Mouse (Mus musculus) olfactory bulb, adult 2 months (tissue): ENCODE measurements around the gene Bik. TPM values are rescaled to one million over a fixed set of nuclear protein-coding genes. Genes with fewer than 3 reads are reported as not detected.

Source experiments
- H3K27ac ChIP-seq: fragments of 200-500 bp; 2 replicates; pipeline ENCODE4 v1.5.1; 2012; ENCODE audit warnings: low read depth, low read length; ENCODE audit not compliant: insufficient read depth
- H3K4me1 ChIP-seq: fragments of 200-500 bp; 2 replicates; pipeline ENCODE4 v1.6.1; 2012; ENCODE audit warnings: low read length; ENCODE audit not compliant: control insufficient read depth, insufficient read depth
- H3K4me3 ChIP-seq: fragments of 200-500 bp; 2 replicates; pipeline ENCODE4 v1.5.1; 2012; ENCODE audit warnings: mild to moderate bottlenecking, low read depth, low read length, moderate library complexity; ENCODE audit not compliant: insufficient read depth
- CTCF ChIP-seq: fragments of 200-500 bp; IDR thresholded peaks from 2 replicates; pipeline ENCODE4 v1.5.1; 2012; ENCODE audit warnings: low read depth, mild to moderate bottlenecking, low read length, moderate library complexity; ENCODE audit not compliant: insufficient read depth
- POLR2A ChIP-seq: fragments of 200-500 bp; IDR thresholded peaks from 2 replicates; pipeline ENCODE4 v1.6.1; 2012; ENCODE audit warnings: mild to moderate bottlenecking, low read depth, low read length, moderate library complexity; ENCODE audit not compliant: insufficient read depth
- WGBS: fragments of 180-500 bp; shearing (Covaris S2); methylation state at CpG from one replicate; pipeline ENCODE4 v1.1.7; 2018; 5-methylcytosine and 5-hydroxymethylcytosine counted together
- polyA plus RNA-seq: library from polyadenylated mRNA; stranded (reverse); fragments of >200 nt; gene quantifications from 2 replicates; pipeline ENCODE4 v1.2.4, GENCODE M21; 2012; ENCODE audit warnings: low replicate concordance; ENCODE audit not compliant: missing spikeins, insufficient read depth, insufficient read length

Gene Bik
- polyA plus RNA-seq, 1 experiment, result not detected

DNA sequence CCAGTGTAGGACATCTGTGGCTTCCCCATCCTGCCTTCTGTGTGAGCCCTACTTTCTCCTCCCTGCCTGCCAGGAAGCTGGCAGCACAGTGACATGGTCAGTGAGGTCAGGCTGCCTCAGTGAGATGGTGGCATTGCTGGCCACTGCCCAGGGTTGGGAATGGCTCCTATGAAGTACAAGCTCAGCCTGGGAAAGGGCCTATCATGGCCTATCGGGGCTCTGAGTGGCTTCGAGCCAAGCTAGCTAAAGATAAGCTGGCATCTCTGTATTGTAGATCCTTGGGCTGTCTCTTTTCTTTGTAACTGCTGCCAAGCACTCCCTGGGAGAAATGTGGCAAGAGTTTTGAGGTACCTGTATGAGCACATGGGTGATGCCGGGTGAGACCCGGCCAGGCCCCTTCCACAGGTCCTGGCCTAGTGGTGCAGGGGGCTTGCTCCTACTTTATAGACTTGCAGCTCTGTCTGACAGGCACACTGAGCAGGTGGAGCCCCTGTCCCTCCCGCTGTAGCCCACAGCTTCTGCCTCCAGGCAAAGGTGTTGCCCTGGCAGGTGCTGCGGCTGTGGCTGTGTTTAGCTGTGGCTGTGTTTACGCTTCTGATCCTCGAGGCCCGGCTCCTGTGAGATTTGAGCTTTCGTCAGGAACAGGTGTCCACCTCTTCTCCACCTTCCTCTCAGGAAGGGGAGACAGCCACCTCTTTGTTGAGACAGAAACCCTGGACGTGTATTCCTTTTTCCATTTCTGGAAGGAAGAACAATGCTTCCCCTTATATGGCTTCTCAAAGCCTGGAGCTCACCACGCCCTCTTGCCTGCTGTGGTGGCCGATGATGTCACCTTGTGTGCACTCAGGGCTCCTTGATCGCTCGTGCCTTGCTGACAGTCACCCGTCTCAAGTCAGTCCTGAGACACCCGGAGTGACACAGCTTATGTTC lies 8.6 kb downstream of the Bik start:
- 75% methylated on average over 17 of the region's 17 CpGs for WGBS
- Histone ChIP-seq H3K4me1 (no peaks in the 10 kb centered on the region), H3K4me3 (no peak overlapping the region), H3K27ac (no peak overlapping the region)
- no peak for TF ChIP-seq POLR2A
- no peak for TF ChIP-seq CTCF

DNA sequence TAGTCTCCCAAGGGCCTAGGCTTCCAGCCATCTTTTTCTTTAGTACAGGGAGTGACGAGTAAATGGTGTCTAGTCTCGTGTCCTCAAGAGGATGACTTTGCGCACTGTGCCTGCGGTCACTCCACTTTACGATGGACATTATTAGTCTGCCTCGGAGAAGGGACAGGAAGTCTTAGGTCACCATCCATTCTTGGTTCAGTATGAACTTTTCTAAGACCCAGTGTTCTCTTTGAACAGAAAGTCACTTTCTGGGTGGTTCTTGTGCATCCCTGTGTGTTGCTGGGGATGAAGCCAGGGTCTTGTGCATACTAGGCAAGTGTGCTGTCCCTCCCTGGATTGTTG lies 9.2 kb downstream of the Bik start:
- 90% methylated on average over 6 of the region's 6 CpGs for WGBS
- TF ChIP-seq CTCF (no peak), POLR2A (no peak)
- H3K4me1 ChIP-seq, result no peaks in the 10 kb centered on the region

DNA sequence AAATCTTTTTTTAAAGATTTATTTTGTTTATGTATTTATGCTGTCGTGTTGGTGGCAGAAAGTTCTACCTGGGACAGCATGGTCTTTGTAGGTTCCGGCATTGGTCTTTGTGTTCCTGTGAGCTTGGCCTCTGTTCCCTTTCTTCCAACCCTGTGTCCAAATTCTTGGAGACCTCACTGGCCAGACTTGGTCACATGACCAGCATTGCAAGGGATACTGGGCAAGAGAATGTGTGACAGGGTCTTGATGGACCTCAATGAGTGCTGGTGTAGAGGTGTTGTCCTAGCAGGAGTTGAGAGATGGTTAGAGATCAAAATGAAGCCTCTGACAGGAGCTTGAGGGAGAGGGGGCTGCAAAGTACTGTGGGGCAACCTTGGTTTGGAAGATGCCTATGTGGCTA lies 12.2 kb downstream of the Bik start:
- 92% methylated on average over 2 of the region's 2 CpGs for WGBS
- TF ChIP-seq POLR2A (no peak), CTCF (no peak)
- no peak overlapping the region for H3K27ac ChIP-seq
- no peak overlapping the region for H3K4me3 ChIP-seq
- no peaks in the 10 kb centered on the region for H3K4me1 ChIP-seq

More for the DNA sequence above, 9.2 kb downstream of the Bik start:
- Histone ChIP-seq H3K27ac (no peak overlapping the region), H3K4me3 (no peak overlapping the region)

DNA sequence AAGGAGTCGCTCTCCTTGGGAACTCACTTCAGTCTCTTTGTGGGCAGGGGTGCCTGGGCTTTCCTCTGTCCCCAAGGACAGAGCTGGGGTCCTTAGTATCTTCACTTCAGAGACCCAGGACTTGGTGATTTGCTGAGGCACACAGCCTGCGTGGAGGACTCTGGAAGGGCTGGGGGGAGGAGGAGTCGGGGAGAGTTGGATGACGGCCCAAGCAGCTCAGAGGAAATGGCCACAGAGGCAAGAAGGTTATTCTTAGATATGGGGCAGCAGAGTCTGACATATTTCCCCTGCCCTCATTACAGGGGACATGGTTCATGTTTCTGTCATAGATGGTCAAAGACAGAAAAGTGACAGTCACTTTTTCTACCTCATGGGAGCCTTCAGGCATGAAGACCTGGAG lies 13.2 kb downstream of the Bik start:
- no peak for TF ChIP-seq CTCF
- TF ChIP-seq POLR2A, result no peak
- 70% methylated on average over 4 of the region's 4 CpGs for WGBS
- H3K27ac ChIP-seq, result no peak overlapping the region
- H3K4me3 ChIP-seq, result no peak overlapping the region
- H3K4me1 ChIP-seq, result no peaks in the 10 kb centered on the region

DNA sequence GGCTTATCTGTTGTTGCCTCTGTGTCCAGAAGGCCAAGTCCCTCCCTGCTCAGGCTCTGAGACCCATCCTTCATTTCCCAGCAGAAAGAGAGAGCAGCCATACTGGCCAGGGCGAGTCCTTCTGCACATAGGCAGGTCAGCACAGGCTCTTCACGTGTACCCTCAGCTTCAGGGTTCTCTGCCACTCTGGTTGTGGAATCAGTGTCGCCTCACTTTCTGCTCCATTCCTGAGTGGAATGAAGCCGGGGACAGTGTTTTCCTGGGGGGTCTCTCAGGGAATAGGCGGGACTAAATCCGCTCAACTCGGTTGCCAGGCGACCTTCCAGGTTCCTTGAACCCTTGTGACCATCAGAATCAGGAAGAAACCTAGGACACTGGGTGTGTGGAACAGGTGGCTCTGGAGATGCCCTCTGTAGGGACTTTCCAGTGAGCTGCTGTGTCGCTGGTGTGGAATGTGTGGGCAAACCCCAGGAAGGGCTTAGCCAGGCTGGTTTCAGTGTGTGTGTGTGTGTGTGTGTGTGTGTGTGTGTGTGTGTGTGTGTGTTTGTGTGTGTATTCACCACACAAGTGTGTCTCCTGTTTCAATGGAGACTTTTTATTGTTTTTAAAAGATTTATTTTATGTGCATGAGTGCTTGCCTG lies 15.1 kb downstream of the Bik start:
- Histone ChIP-seq H3K4me1 (no peaks in the 10 kb centered on the region), H3K4me3 (no peak overlapping the region), H3K27ac (no peak overlapping the region)
- no peak for TF ChIP-seq CTCF
- TF ChIP-seq POLR2A, result no peak
- WGBS, result 87% methylated on average over 9 of the region's 9 CpGs

DNA sequence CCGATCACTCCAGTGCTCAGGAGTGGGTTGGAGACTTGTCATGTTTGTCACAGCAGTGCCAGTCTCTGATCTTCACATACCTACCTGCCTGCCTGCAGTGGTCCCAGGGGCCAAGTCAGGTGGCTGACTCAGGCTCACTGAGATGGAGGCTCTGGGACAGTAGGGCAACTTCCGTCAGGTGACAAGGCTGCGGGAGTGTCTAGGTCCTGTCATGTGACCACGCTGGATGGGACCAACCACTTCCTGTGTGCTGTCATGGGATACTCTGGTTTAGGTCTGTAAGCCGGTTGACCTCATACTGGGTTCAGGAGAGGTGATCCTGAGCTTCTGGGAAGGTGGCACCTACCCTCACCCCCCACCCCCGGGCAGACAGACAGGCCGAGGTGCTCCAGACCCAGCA lies 19.4 kb downstream of the Bik start:
- H3K4me3 ChIP-seq, result no peak overlapping the region
- H3K4me1 ChIP-seq, result no peaks in the 10 kb centered on the region
- WGBS, result 95% methylated on average over 7 of the region's 7 CpGs
- H3K27ac ChIP-seq, result no peak overlapping the region
- TF ChIP-seq POLR2A (no peak), CTCF (no peak)

DNA sequence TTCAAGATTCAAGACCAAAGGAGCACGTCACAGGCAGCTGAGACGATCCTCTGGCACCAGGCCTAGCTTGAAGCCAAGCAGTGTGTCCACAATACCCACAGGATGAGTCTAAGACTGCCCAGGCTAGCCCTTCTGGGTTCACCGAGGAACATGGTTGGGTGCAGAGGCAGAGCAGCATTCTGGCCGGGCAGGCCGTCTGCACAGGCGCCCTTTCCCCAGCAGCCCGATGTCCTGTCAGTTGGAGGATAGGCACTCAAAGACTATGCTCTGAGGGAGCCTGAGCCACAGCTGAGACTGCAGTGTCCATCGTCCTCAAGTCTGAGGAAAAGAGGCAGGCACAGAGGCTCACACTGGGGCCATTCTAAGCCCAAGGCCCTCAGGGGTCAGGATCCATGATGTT lies 20.5 kb downstream of the Bik start:
- TF ChIP-seq POLR2A (no peak), CTCF (no peak)
- Histone ChIP-seq H3K4me1 (no peaks in the 10 kb centered on the region), H3K27ac (no peak overlapping the region), H3K4me3 (no peak overlapping the region)
- 93% methylated on average over 8 of the region's 8 CpGs for WGBS

DNA sequence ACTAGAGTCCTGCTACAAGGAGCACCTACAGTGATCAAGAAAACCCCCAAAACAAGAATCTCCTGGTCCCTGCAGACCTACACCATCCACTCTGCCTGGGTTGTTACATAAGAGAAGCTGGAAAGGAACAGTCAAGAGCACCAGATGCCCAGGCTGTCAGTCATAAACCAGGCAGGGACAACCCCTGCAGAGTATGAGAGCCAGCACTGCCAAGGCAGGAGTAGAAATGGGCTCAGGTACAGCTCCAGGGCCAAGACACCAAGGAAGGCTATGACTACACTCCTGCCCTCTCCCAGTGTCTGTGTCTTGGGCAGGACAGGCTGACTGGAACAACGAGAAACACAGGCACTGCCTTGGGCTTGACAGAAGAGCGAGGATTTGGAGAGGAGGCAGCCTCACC lies 23.5 kb downstream of the Bik start:
- Histone ChIP-seq H3K27ac (no peak overlapping the region), H3K4me1 (no peaks in the 10 kb centered on the region), H3K4me3 (no peak overlapping the region)
- TF ChIP-seq POLR2A (no peak), CTCF (no peak)
- WGBS, result 79% methylated on average over 2 of the region's 2 CpGs

DNA sequence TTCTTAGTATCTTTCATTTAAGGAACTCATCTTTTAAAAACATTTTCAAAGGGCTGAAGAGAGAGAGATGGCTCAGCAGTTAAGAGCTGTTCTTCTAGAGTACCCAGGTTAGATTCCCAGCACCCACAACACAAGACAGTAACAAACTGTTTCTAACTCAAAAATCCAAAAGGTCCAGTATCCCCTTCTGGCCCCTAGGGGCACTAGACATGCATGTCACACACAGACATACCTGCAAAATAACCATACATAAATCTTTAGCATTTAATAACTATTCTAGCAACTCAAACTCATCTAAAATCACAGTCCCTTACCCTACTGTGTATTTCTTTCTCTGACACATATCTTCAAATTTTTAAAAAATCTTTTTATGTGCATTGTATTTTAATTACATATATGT lies 27.2 kb downstream of the Bik start:
- no peak overlapping the region for H3K4me3 ChIP-seq
- H3K27ac ChIP-seq, result no peak overlapping the region

More for the DNA sequence above, 27.2 kb downstream of the Bik start:
- TF ChIP-seq POLR2A, result no peak
- no peak for TF ChIP-seq CTCF
- H3K4me1 ChIP-seq, result no peaks in the 10 kb centered on the region
